Mouse (Mus musculus): ENCODE results near the gene Lama4. TPM values are rescaled to one million over a fixed set of nuclear protein-coding genes. Genes with fewer than 3 reads are reported as not detected.

Lama4 gene
- not detected in 2 replicates for polyA plus RNA-seq (2012; ENCODE audit: insufficient read depth, low replicate concordance)

DNA sequence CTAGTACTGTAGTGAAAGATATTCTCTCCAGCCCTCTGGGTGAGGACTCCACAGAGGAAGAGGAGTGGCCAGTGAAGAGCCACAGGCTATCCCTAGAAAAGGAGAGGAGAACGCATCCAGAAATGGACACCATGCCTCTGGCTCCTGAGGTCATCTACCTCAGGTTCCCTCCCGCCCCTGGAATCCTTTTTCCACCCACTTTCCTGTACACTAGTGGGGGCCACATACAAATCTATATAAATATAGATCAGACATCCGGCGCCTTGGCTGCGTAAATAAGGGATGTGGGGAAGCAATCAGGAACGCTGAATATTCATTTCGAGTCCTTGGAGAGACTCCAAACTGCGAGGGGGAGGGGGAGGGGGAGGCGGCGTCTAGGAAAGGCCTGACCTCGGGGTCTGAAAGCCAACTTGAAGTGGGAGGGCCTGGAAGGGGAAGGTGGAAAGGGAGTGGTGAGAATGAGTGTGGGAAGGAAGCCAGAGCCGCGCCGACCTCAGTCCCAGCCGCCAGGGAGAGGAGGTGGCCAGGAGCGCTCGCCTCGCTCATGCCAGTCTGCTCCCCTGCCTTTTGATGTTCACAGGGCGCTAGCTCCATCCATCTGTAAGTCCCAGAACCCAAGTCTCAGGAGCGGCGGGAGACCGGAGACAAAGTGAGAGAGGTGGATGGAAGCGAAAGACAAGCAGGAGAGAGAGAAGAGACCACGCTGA, at the start of gene Lama4:
Lama4 (plus strand) TSS at position 441 of the 707 bp plus-strand sequence.
- H3K4me3 ChIP-seq (replicated peaks), result peak within 1 kb of the TSS; percentile 85
- peaks cover 11% of the 10 kb centered on the region; the same call in 1 of the 2 replicates for H3K4me1 ChIP-seq
- H3K27me3 ChIP-seq (replicated peaks), result peaks cover 6% of the 10 kb centered on the region
- H3K9me3 ChIP-seq, result no peaks in the 10 kb centered on the region
- TF ChIP-seq GATA1 (IDR thresholded peaks at IDR 0.05; ENCODE audit: borderline replicate concordance, low read length), result no peak
- no peak for TF ChIP-seq FLI1 (IDR thresholded peaks at IDR 0.05; ENCODE audit: low read length)
- no peaks in the 10 kb centered on the region for H3K36me3 ChIP-seq (replicated peaks; ENCODE audit: low read length)

- Histone ChIP-seq H3K4me1 (no peaks in the 10 kb centered on the region), H3K9me3 (peaks cover 4% of the 10 kb centered on the region), H3K4me3 (replicated peaks) (no peak overlapping the region), H3K36me3 (replicated peaks; ENCODE audit: low read length) (no peaks in the 10 kb centered on the region), H3K27me3 (replicated peaks) (no peaks in the 10 kb centered on the region)
- TF ChIP-seq FLI1 (IDR thresholded peaks at IDR 0.05; ENCODE audit: low read length), result no peak
- TF ChIP-seq GATA1 (IDR thresholded peaks at IDR 0.05; ENCODE audit: borderline replicate concordance, low read length), result no peak
Measured at GRCm38 (mm10) chr10:38916027-38916617, 49.2 kb upstream of the Lama4 start.

GRCm38 (mm10) chr10:38928940-38929697, 36.2 kb upstream of the Lama4 start:
- no peaks in the 10 kb centered on the region for H3K4me1 ChIP-seq
- H3K4me3 ChIP-seq (replicated peaks), result no peak overlapping the region
- no peaks in the 10 kb centered on the region for H3K27me3 ChIP-seq (replicated peaks)
- no peaks in the 10 kb centered on the region for H3K36me3 ChIP-seq (replicated peaks; ENCODE audit: low read length)
- TF ChIP-seq GATA1 (IDR thresholded peaks at IDR 0.05; ENCODE audit: borderline replicate concordance, low read length) (no peak), FLI1 (IDR thresholded peaks at IDR 0.05; ENCODE audit: low read length) (no peak)
- peaks cover 5% of the 10 kb centered on the region for H3K9me3 ChIP-seq

GRCm38 (mm10) chr10:38944701-38945100, 20.6 kb upstream of the Lama4 start:
- H3K36me3 ChIP-seq (replicated peaks; ENCODE audit: low read length), result no peaks in the 10 kb centered on the region
- no peaks in the 10 kb centered on the region for H3K4me1 ChIP-seq
- no peak overlapping the region for H3K4me3 ChIP-seq (replicated peaks)
- H3K27me3 ChIP-seq (replicated peaks), result no peaks in the 10 kb centered on the region
- no peaks in the 10 kb centered on the region for H3K9me3 ChIP-seq
- TF ChIP-seq FLI1 (IDR thresholded peaks at IDR 0.05; ENCODE audit: low read length) (no peak), GATA1 (IDR thresholded peaks at IDR 0.05; ENCODE audit: borderline replicate concordance, low read length) (no peak)

- Histone ChIP-seq H3K9me3 (no peaks in the 10 kb centered on the region), H3K4me1 (peaks cover 11% of the 10 kb centered on the region; the same call in 1 of the 2 replicates), H3K27me3 (replicated peaks) (peaks cover 6% of the 10 kb centered on the region), H3K36me3 (replicated peaks; ENCODE audit: low read length) (no peaks in the 10 kb centered on the region), H3K4me3 (replicated peaks) (no peak overlapping the region)
- TF ChIP-seq GATA1 (IDR thresholded peaks at IDR 0.05; ENCODE audit: borderline replicate concordance, low read length), result no peak
- no peak for TF ChIP-seq FLI1 (IDR thresholded peaks at IDR 0.05; ENCODE audit: low read length)
Measured at GRCm38 (mm10) chr10:38961920-38962319, 3.4 kb upstream of the Lama4 start.

- Histone ChIP-seq H3K4me3 (replicated peaks) (no peak overlapping the region), H3K9me3 (no peaks in the 10 kb centered on the region), H3K27me3 (replicated peaks) (peaks cover 6% of the 10 kb centered on the region), H3K4me1 (peaks cover 11% of the 10 kb centered on the region; the same call in 1 of the 2 replicates), H3K36me3 (replicated peaks; ENCODE audit: low read length) (no peaks in the 10 kb centered on the region)
- TF ChIP-seq GATA1 (IDR thresholded peaks at IDR 0.05; ENCODE audit: borderline replicate concordance, low read length), result no peak
- TF ChIP-seq FLI1 (IDR thresholded peaks at IDR 0.05; ENCODE audit: low read length), result no peak
Measured at GRCm38 (mm10) chr10:38964719-38965074, 618 bp upstream of the Lama4 start.

DNA sequence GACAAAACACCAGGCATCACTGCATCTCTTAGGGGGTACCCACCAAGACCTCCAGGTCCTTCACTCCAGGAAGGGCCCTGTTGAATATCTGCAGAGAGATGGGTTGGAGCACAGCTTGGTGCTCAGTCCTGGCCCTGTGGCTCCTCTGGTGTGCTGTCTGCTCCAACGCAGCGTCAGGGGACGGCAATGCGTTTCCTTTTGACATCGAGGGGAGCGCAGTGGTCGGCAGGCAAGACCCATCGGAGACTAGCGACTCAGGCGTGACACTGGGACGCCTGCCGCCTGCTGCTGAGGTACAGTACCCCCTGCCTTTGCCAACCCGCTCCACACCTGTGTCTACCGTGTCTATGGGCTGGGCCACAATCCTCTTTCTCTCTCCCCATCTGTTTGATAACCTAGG, 542 bp downstream of the Lama4 start:
- TF ChIP-seq GATA1 (IDR thresholded peaks at IDR 0.05; ENCODE audit: borderline replicate concordance, low read length) (no peak), FLI1 (IDR thresholded peaks at IDR 0.05; ENCODE audit: low read length) (no peak)
- Histone ChIP-seq H3K36me3 (replicated peaks; ENCODE audit: low read length) (no peaks in the 10 kb centered on the region), H3K9me3 (no peaks in the 10 kb centered on the region), H3K27me3 (replicated peaks) (peaks cover 6% of the 10 kb centered on the region), H3K4me1 (peaks cover 11% of the 10 kb centered on the region; the same call in 1 of the 2 replicates), H3K4me3 (replicated peaks) (peak overlapping the region; percentile 85)

DNA sequence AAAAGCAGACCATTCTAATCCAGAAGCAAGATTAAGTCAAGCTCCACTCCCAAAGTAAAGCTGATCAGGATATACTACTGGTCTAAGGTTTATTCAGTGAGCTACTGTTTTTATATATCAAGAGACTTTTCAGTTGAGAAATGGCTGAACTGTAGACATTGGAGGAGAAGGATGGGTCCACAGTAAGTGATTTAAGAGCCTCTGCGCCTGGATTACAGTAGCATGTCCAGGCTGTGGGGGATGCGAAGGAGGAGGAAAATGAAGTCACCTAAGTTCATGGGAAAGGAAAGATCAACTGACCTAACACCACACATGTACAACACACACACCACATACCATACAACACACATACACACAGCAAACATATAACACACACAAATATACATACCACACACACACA, 1.3 kb downstream of the Lama4 start:
- Histone ChIP-seq H3K36me3 (replicated peaks; ENCODE audit: low read length) (no peaks in the 10 kb centered on the region), H3K27me3 (replicated peaks) (peaks cover 6% of the 10 kb centered on the region), H3K4me3 (replicated peaks) (no peak overlapping the region), H3K9me3 (no peaks in the 10 kb centered on the region), H3K4me1 (peaks cover 11% of the 10 kb centered on the region; the same call in 1 of the 2 replicates)
- TF ChIP-seq GATA1 (IDR thresholded peaks at IDR 0.05; ENCODE audit: borderline replicate concordance, low read length) (no peak), FLI1 (IDR thresholded peaks at IDR 0.05; ENCODE audit: low read length) (no peak)

DNA sequence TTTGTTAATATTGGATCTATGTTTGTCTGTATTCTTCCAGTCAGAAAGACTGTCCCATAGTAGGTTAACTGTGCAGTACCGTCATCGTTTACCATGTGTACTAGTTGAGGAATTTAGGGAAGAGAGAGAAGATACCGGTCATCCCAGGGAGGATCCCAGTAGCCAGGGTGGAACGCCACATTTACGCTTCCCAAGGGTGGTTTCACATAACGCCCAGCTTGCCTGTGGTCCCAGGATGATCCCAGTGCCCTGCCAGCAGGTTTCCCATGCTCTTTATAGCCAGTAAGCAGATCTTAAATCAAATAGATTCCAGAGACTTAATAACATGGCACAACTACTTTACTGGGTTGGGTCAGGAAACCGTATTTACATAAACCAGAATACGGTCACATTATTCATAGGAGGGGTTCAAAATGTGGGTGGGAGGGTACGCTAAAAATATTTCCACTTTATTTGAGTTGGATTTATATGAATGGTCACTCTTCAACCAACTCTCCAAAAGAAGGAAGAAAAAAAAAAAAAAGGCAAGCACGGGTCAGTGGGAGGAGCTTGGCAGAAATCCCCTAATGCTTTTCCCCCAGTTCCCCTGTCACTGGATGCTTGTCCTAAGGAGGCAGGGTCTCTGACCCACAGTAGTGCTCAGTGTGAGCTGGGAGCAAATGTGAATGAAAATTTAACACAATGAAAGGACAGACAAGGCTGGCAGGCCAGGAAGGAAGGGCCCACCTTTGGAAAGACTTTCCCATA, 3.2 kb downstream of the Lama4 start:
- H3K36me3 ChIP-seq (replicated peaks; ENCODE audit: low read length), result no peaks in the 10 kb centered on the region
- H3K9me3 ChIP-seq, result no peaks in the 10 kb centered on the region
- H3K4me1 ChIP-seq, result peaks cover 11% of the 10 kb centered on the region; the same call in 1 of the 2 replicates
- no peak for TF ChIP-seq FLI1 (IDR thresholded peaks at IDR 0.05; ENCODE audit: low read length)
- no peak for TF ChIP-seq GATA1 (IDR thresholded peaks at IDR 0.05; ENCODE audit: borderline replicate concordance, low read length)
- no peak overlapping the region for H3K4me3 ChIP-seq (replicated peaks)
- H3K27me3 ChIP-seq (replicated peaks), result peaks cover 6% of the 10 kb centered on the region

All from megakaryocyte, embryonic 14.5 days (primary cell).